Mouse (Mus musculus): ENCODE data around the gene Ermard. TPM values are rescaled to one million over a fixed set of nuclear protein-coding genes. Genes with fewer than 3 reads are reported as not detected.

Ermard gene
- 161 TPM for polyA plus RNA-seq (2017; shearing (Covaris generic))

DNA sequence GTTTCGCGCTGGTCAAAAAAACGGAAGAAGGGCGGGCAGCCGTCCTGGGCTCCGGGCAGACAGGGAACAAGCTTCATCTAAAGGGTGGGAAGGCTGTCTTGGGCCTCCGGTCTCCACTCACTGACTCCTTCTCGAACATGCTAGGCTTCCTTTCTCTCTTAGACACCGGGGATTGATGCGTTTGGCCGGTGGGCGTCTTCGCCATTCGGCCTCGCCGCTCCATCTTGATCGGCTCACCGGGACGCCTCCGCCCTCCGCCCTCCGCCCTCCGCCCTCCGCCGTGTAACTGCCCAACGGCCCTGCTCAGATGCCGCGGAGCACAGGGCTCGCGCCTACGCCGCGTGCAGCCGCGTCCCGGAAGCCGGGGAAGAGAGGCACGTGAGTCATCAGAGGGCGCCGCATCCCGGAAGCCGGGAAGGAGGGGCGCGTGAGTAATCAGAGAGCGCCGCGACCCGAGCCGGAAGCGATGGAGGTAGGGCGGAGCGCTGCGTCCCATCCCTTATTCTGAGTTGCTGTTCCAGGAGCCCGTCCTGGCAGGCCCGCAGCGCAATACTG, at the start of gene Ermard, which contains the start of the genes Tcte3 and Gm3448:
TSS of gene Ermard (plus strand) at position 34 of the 555 bp plus-strand sequence.
TSS of gene Tcte3 (minus strand) at position 314 of the 555 bp plus-strand sequence.
TSS of gene Gm3448 (minus strand) at position 363 of the 555 bp plus-strand sequence.

DNA sequence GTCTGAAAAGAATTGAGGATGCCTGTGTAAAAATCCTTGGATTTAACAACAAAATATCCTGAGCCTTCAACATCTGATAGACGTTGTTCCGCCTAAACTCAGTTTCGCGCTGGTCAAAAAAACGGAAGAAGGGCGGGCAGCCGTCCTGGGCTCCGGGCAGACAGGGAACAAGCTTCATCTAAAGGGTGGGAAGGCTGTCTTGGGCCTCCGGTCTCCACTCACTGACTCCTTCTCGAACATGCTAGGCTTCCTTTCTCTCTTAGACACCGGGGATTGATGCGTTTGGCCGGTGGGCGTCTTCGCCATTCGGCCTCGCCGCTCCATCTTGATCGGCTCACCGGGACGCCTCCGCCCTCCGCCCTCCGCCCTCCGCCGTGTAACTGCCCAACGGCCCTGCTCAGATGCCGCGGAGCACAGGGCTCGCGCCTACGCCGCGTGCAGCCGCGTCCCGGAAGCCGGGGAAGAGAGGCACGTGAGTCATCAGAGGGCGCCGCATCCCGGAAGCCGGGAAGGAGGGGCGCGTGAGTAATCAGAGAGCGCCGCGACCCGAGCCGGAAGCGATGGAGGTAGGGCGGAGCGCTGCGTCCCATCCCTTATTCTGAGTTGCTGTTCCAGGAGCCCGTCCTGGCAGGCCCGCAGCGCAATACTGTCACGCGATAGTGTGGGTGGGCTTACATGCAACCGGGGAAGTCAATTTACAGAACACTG, 31.1 kb upstream of the Ermard start, which contains the start of gene Gm3435:
TSS of gene Gm3435 (plus strand) at position 471 of the 708 bp plus-strand sequence.

Other genes starting within 250 kb of the Ermard start
- 0.51 TPM for gene Wdr27, start 98.0 kb upstream of the Ermard start, polyA plus RNA-seq (2017; shearing (Covaris generic))
- gene 1600012H06Rik, start 98.0 kb upstream of the Ermard start, polyA plus RNA-seq (2017; shearing (Covaris generic)), result 29.8 TPM
- gene Phf10, start 79.9 kb upstream of the Ermard start, polyA plus RNA-seq (2017; shearing (Covaris generic)), result 44.9 TPM
- 21.7 TPM for gene 9030025P20Rik, start 62.7 kb upstream of the Ermard start, polyA plus RNA-seq (2017; shearing (Covaris generic))
- gene Gm3417, start 62.4 kb upstream of the Ermard start, polyA plus RNA-seq (2017; shearing (Covaris generic)), result not detected
- gene Gm3435, start 31.0 kb upstream of the Ermard start, polyA plus RNA-seq (2017; shearing (Covaris generic)), result 13.5 TPM
- gene Tcte3, start 280 bp downstream of the Ermard start, polyA plus RNA-seq (2017; shearing (Covaris generic)), result 2.8 TPM
- 2.7 TPM for gene Gm3448, start 329 bp downstream of the Ermard start, polyA plus RNA-seq (2017; shearing (Covaris generic))